ENCODE assay signal across 31 mouse cellular contexts in the genomic region with DNA sequence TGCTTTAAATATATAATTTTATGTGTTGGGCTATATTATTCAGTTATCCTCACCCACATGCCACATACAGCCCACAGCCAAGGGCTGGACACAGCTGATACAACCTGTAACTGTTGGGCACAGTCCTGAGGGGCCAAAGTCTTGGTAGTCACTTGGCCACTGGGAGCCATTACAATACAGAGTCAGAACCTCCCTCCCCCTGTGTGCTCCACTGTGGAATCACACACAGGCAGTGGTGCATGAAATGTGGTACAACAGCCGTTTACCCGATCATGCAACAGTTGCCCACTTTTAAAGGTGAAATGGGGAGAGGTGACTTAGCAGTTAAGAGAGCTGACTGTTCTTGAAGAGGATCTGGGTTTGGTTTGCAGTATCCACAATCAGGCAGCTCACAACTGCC.
"Had no signal": no experiment of that assay in that cellular context is flagged by ENCODE, and none has a peak within 500 bp of the region (broad histone marks: within the 10 kb centered on the region; RNA-seq: fewer than 3 reads in every experiment).

No protein-coding gene starts in this region.

- H3K4me3 ChIP-seq: heart, embryonic 10.5 days; heart, embryonic 12.5 days; heart, embryonic 13.5 days; heart, embryonic 15.5 days; hindbrain, embryonic 10.5 days; hindbrain, embryonic 12.5 days; hindbrain, embryonic 13.5 days; hindbrain, embryonic 15.5 days; intestine, embryonic 15.5 days; kidney, embryonic 15.5 days; layer of hippocampus, adult 2 months; left cerebral cortex, adult 2 months had no signal

- H3K9ac ChIP-seq: heart, embryonic 12.5 days; heart, embryonic 13.5 days; heart, embryonic 15.5 days; hindbrain, embryonic 12.5 days; hindbrain, embryonic 13.5 days; hindbrain, embryonic 14.5 days; hindbrain, embryonic 15.5 days; intestine, embryonic 15.5 days; kidney, embryonic 15.5 days had no signal

- DNase-seq: heart, postnatal 10 days; heart, postnatal 14 days; heart, postnatal 36 days; heart, postnatal 4 days; kidney, adult 11 months; kidney, adult 8-10 months; kidney, postnatal 10 days; kidney, postnatal 14 days; kidney, postnatal 4 days; layer of hippocampus, adult 9-11 months; layer of hippocampus, postnatal 36 days had no signal

- H3K27ac ChIP-seq: heart, embryonic 10.5 days; heart, embryonic 13.5 days; heart, embryonic 15.5 days; hindbrain, embryonic 10.5 days; hindbrain, embryonic 12.5 days; hindbrain, embryonic 13.5 days; hindbrain, embryonic 14.5 days; hindbrain, embryonic 15.5 days; hindbrain, postnatal 0 days; intestine, embryonic 15.5 days; kidney, embryonic 15.5 days; kidney, postnatal 0 days; left cerebral cortex, adult 2 months had no signal

- ATAC-seq: hindbrain, embryonic 16.5 days; hindbrain, postnatal 0 days; inflammation-experienced regulatory T-cells, adult 6 months; intestine, embryonic 15.5 days; intestine, embryonic 16.5 days; intestine, postnatal 0 days had no signal

- H3K27me3 ChIP-seq: heart, embryonic 12.5 days; heart, embryonic 13.5 days; heart, embryonic 15.5 days; hindbrain, embryonic 12.5 days; hindbrain, embryonic 13.5 days; hindbrain, embryonic 15.5 days; intestine, embryonic 15.5 days; kidney, embryonic 15.5 days had no signal

- H3K36me3 ChIP-seq: heart, embryonic 12.5 days; heart, embryonic 13.5 days; heart, embryonic 15.5 days; hindbrain, embryonic 10.5 days; hindbrain, embryonic 12.5 days; hindbrain, embryonic 13.5 days; hindbrain, embryonic 15.5 days; intestine, embryonic 15.5 days; kidney, embryonic 15.5 days had no signal

- H3K4me2 ChIP-seq: heart, embryonic 11.5 days; heart, embryonic 12.5 days; heart, embryonic 13.5 days; heart, embryonic 15.5 days; hindbrain, embryonic 12.5 days; hindbrain, embryonic 13.5 days; hindbrain, embryonic 14.5 days; hindbrain, embryonic 15.5 days; intestine, embryonic 15.5 days; kidney, embryonic 15.5 days had no signal

- H3K9me3 ChIP-seq: heart, embryonic 10.5 days; heart, embryonic 12.5 days; heart, embryonic 13.5 days; heart, embryonic 15.5 days; hindbrain, embryonic 10.5 days; hindbrain, embryonic 12.5 days; hindbrain, embryonic 13.5 days; hindbrain, embryonic 15.5 days; intestine, embryonic 15.5 days; kidney, embryonic 15.5 days had no signal
